Mouse (Mus musculus): Measurements from ENCODE around the gene Cacna1h. TPM values are rescaled to one million over a fixed set of nuclear protein-coding genes. Genes with fewer than 3 reads are reported as not detected.

Cacna1h gene
- polyA plus RNA-seq, 1 experiment from 2014 or later = 3.2 TPM

DNA sequence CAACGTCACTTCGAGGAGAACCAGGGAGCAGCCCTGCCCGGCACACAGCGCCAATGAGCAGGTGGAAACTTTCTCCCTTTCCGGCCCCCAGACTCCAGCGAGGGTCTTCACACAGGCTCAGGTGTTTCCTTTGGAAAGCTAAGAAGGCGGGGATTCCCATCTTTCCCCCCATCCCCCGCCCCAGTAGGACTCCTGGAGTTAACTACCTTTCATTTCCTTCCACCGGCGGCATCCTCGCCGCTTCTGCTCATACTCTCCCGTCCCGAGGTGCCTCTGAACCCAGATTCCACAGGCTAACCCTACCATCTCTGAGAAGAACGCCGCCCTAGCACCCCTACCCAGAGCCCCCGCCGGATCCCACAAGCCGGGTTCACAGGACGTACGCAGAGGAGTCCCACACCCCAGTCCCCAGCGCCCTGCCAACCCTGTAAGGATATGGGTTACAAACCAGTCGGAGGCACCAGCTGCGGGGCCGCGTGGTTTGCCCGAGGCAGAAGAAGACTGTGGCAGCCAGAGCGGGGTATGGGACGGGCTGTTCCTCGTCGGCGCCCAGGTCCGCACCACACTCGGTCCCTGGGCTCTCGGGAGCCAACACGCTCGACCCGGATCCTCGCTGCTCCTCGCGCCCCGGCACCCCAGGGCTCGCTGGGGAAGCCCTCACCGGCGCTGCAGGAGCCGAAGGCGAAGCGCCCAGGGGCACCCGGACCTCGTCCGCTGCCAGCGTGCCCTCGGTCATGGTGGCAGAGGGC is 976 bp downstream of the Cacna1h start:
- Histone ChIP-seq H3K27me3 (replicated peaks; ENCODE audit: control insufficient read depth, insufficient read depth, low read length) (peaks cover 65% of the 10 kb centered on the region), H3K27ac (ENCODE audit: low read depth, low read length) (no peak overlapping the region), H3K36me3 (ENCODE audit: control insufficient read depth, insufficient read depth, low read length) (no peaks in the 10 kb centered on the region), H3K4me3 (ENCODE audit: low read depth, low read length) (peak overlapping the region; percentile 61), H3K9ac (ENCODE audit: low read depth, low read length) (peak overlapping the region; percentile 60; the same call in 1 of the 2 replicates), H3K9me3 (ENCODE audit: control insufficient read depth, low read length) (no peaks in the 10 kb centered on the region), H3K4me1 (replicated peaks; ENCODE audit: control insufficient read depth, insufficient read depth, low read length) (peaks cover 4% of the 10 kb centered on the region; the same call in 1 of the 2 replicates), H3K4me2 (peak overlapping the region; percentile 74)
- DNase-seq (ENCODE audit: low spot score) = no peak
- no peak for ATAC-seq (replicated peaks; ENCODE audit: low FRiP score)
- 3% methylated on average over 53 of the region's 53 CpGs for WGBS

DNA sequence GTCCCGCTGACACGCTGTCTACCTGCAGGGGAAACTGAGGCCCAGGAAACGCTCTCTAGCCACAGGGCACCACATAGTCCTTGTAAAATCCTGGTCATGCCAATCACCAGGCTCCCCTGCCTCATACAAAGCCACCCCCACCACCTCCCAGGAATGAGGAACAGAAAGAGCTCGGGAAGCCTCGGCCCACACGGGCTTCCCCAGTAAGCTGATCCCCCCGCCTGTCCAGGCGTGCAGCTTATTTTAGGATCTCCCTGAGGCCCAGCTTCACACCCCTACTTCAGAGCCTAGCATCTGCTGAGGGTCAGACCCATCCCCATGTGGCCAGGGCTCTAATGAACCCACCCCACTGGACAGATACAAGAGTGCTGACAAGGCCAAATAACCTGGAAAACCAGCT is 3.0 kb downstream of the Cacna1h start:
- Histone ChIP-seq H3K4me2 (no peak overlapping the region), H3K9ac (ENCODE audit: low read depth, low read length) (no peak overlapping the region), H3K27me3 (replicated peaks; ENCODE audit: control insufficient read depth, insufficient read depth, low read length) (peaks cover 58% of the 10 kb centered on the region), H3K9me3 (ENCODE audit: control insufficient read depth, low read length) (no peaks in the 10 kb centered on the region), H3K4me1 (replicated peaks; ENCODE audit: control insufficient read depth, insufficient read depth, low read length) (peaks cover 9% of the 10 kb centered on the region; the same call in 1 of the 2 replicates), H3K36me3 (ENCODE audit: control insufficient read depth, insufficient read depth, low read length) (no peaks in the 10 kb centered on the region), H3K27ac (ENCODE audit: low read depth, low read length) (no peak overlapping the region), H3K4me3 (ENCODE audit: low read depth, low read length) (no peak overlapping the region)
- WGBS = 52% methylated on average over 8 of the region's 8 CpGs
- ATAC-seq (replicated peaks; ENCODE audit: low FRiP score) (no peak), DNase-seq (ENCODE audit: low spot score) (no peak)

GRCm38 (mm10) chr17:25429886-25430285 is 3.7 kb downstream of the Cacna1h start:
- no peak overlapping the region for H3K27ac ChIP-seq (ENCODE audit: low read depth, low read length)
- H3K9me3 ChIP-seq (ENCODE audit: control insufficient read depth, low read length) = no peaks in the 10 kb centered on the region
- H3K4me2 ChIP-seq = no peak overlapping the region
- peaks cover 52% of the 10 kb centered on the region for H3K27me3 ChIP-seq (replicated peaks; ENCODE audit: control insufficient read depth, insufficient read depth, low read length)
- DNase-seq (ENCODE audit: low spot score) = no peak
- no peaks in the 10 kb centered on the region for H3K36me3 ChIP-seq (ENCODE audit: control insufficient read depth, insufficient read depth, low read length)
- 49% methylated on average over 6 of the region's 6 CpGs for WGBS
- no peak for ATAC-seq (replicated peaks; ENCODE audit: low FRiP score)
- H3K4me3 ChIP-seq (ENCODE audit: low read depth, low read length) = no peak overlapping the region
- no peak overlapping the region for H3K9ac ChIP-seq (ENCODE audit: low read depth, low read length)
- peaks cover 9% of the 10 kb centered on the region; the same call in 1 of the 2 replicates for H3K4me1 ChIP-seq (replicated peaks; ENCODE audit: control insufficient read depth, insufficient read depth, low read length)

- H3K27ac ChIP-seq (ENCODE audit: low read depth, low read length) = no peak overlapping the region
- ATAC-seq (replicated peaks; ENCODE audit: low FRiP score) (no peak), DNase-seq (ENCODE audit: low spot score) (no peak)
- no peaks in the 10 kb centered on the region for H3K9me3 ChIP-seq (ENCODE audit: control insufficient read depth, low read length)
- no peak overlapping the region for H3K4me3 ChIP-seq (ENCODE audit: low read depth, low read length)
- no peak overlapping the region for H3K9ac ChIP-seq (ENCODE audit: low read depth, low read length)
- H3K27me3 ChIP-seq (replicated peaks; ENCODE audit: control insufficient read depth, insufficient read depth, low read length) = peaks cover 46% of the 10 kb centered on the region
- H3K4me2 ChIP-seq = no peak overlapping the region
- peaks cover 9% of the 10 kb centered on the region; the same call in 1 of the 2 replicates for H3K4me1 ChIP-seq (replicated peaks; ENCODE audit: control insufficient read depth, insufficient read depth, low read length)
- 38% methylated on average over 5 of the region's 5 CpGs for WGBS
- H3K36me3 ChIP-seq (ENCODE audit: control insufficient read depth, insufficient read depth, low read length) = no peaks in the 10 kb centered on the region
These were observed 4.3 kb downstream of the Cacna1h start for GRCm38 (mm10) chr17:25429240-25429639.

DNA sequence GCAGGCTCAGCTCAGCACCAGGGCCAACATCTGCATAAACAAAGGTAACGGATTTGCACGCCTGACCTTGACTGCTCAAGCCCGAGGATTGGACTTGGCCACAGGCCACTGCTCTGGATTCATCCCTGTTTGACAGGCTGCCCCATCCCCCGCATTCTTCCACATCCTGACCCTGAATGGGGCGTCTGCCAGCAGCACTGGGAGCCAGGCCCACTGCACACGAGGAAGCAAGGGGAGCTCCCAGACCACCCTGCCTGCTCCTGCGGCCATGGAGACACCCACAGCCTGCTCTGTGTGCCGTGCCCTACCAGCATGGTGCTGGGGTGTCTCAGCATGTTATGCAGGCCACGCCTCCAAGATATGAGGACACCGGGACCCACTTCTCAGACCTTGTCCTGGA is 6.1 kb downstream of the Cacna1h start:
- DNase-seq (ENCODE audit: low spot score) = no peak
- H3K4me1 ChIP-seq (replicated peaks; ENCODE audit: control insufficient read depth, insufficient read depth, low read length) = peaks cover 9% of the 10 kb centered on the region; the same call in 1 of the 2 replicates
- H3K36me3 ChIP-seq (ENCODE audit: control insufficient read depth, insufficient read depth, low read length) = no peaks in the 10 kb centered on the region
- H3K4me3 ChIP-seq (ENCODE audit: low read depth, low read length) = no peak overlapping the region
- 38% methylated on average over 10 of the region's 10 CpGs for WGBS
- ATAC-seq (replicated peaks; ENCODE audit: low FRiP score) = no peak; the same call in 1 of the 2 replicates
- H3K9ac ChIP-seq (ENCODE audit: low read depth, low read length) = no peak overlapping the region
- no peaks in the 10 kb centered on the region for H3K9me3 ChIP-seq (ENCODE audit: control insufficient read depth, low read length)
- H3K27me3 ChIP-seq (replicated peaks; ENCODE audit: control insufficient read depth, insufficient read depth, low read length) = peaks cover 28% of the 10 kb centered on the region
- H3K4me2 ChIP-seq = no peak overlapping the region
- H3K27ac ChIP-seq (ENCODE audit: low read depth, low read length) = no peak overlapping the region

GRCm38 (mm10) chr17:25425996-25426395 is 7.6 kb downstream of the Cacna1h start:
- DNase-seq (ENCODE audit: low spot score) (no peak), ATAC-seq (replicated peaks; ENCODE audit: low FRiP score) (no peak)
- Histone ChIP-seq H3K27ac (ENCODE audit: low read depth, low read length) (no peak overlapping the region), H3K4me3 (ENCODE audit: low read depth, low read length) (no peak overlapping the region), H3K4me1 (replicated peaks; ENCODE audit: control insufficient read depth, insufficient read depth, low read length) (peaks cover 9% of the 10 kb centered on the region; the same call in 1 of the 2 replicates), H3K4me2 (no peak overlapping the region), H3K27me3 (replicated peaks; ENCODE audit: control insufficient read depth, insufficient read depth, low read length) (peaks cover 14% of the 10 kb centered on the region), H3K9me3 (ENCODE audit: control insufficient read depth, low read length) (no peaks in the 10 kb centered on the region), H3K36me3 (ENCODE audit: control insufficient read depth, insufficient read depth, low read length) (no peaks in the 10 kb centered on the region), H3K9ac (ENCODE audit: low read depth, low read length) (no peak overlapping the region)
- 68% methylated on average over 2 of the region's 2 CpGs for WGBS

DNA sequence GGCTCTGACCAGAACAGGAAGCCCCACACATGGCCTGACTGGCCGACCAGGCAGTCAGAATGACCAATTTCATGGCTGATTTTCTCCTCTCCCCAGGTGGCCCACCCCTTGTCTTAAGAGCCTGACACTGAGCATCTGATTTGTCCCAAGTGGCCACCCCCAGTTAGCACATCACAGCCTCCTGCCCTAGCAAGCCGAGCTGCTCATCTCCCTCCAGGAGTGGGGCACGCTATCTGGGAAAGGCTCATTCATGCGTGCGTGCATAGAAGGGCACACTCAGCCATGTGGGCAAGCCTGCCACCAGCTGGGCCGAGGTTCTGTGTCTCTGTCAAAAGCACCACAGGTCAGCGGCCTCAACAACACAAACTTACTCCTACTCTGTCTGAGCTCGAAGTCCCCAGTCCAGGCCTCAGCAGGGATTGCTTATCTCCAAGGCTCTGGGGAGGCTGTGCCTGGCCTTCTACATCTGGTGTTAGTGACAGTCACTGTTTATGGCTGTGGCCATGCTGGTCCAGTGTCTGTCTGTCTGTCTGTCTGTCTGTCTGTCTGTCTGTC is 9.0 kb downstream of the Cacna1h start:
- 59% methylated on average over 8 of the region's 8 CpGs for WGBS
- DNase-seq (ENCODE audit: low spot score) = no peak
- H3K27me3 ChIP-seq (replicated peaks; ENCODE audit: control insufficient read depth, insufficient read depth, low read length) = 0 out of 2 replicates have a peak, but pooled peaks cover 2% of the 10 kb centered on the region
- 0 out of 2 replicates have a peak, but pooled peaks cover 6% of the 10 kb centered on the region for H3K4me1 ChIP-seq (replicated peaks; ENCODE audit: control insufficient read depth, insufficient read depth, low read length)
- no peaks in the 10 kb centered on the region for H3K36me3 ChIP-seq (ENCODE audit: control insufficient read depth, insufficient read depth, low read length)
- H3K27ac ChIP-seq (ENCODE audit: low read depth, low read length) = no peak overlapping the region
- no peak for ATAC-seq (replicated peaks; ENCODE audit: low FRiP score)
- H3K4me2 ChIP-seq = no peak overlapping the region
- no peak overlapping the region for H3K9ac ChIP-seq (ENCODE audit: low read depth, low read length)
- no peak overlapping the region for H3K4me3 ChIP-seq (ENCODE audit: low read depth, low read length)
- no peaks in the 10 kb centered on the region for H3K9me3 ChIP-seq (ENCODE audit: control insufficient read depth, low read length)

DNA sequence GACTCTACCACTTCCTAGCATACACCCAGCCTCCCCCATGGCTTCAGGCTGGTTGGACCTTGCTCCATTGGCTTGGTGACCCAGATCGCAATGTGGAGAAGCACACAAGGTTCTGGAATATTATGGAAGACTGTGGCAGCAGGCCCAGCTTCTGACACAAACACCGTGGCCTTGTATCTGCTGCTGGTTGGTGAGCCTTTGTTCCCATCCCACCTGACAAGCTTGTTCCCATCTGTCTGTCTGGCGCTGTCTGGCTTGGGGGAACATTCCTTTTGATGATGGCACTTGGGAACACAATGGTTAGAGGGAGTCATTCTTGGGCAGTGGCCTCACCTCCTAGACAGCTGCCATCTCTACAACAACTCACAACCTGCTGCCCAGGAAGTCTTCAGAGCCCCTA is 12.6 kb downstream of the Cacna1h start:
- Histone ChIP-seq H3K9me3 (ENCODE audit: control insufficient read depth, low read length) (no peaks in the 10 kb centered on the region), H3K4me3 (ENCODE audit: low read depth, low read length) (no peak overlapping the region), H3K4me1 (replicated peaks; ENCODE audit: control insufficient read depth, insufficient read depth, low read length) (peaks cover 11% of the 10 kb centered on the region), H3K4me2 (no peak overlapping the region), H3K9ac (ENCODE audit: low read depth, low read length) (no peak overlapping the region), H3K27ac (ENCODE audit: low read depth, low read length) (no peak overlapping the region), H3K27me3 (replicated peaks; ENCODE audit: control insufficient read depth, insufficient read depth, low read length) (no peaks in the 10 kb centered on the region), H3K36me3 (ENCODE audit: control insufficient read depth, insufficient read depth, low read length) (no peaks in the 10 kb centered on the region)
- ATAC-seq (replicated peaks; ENCODE audit: low FRiP score) = no peak
- WGBS = 82% methylated on average over 3 of the region's 3 CpGs
- DNase-seq (ENCODE audit: low spot score) = no peak

DNA sequence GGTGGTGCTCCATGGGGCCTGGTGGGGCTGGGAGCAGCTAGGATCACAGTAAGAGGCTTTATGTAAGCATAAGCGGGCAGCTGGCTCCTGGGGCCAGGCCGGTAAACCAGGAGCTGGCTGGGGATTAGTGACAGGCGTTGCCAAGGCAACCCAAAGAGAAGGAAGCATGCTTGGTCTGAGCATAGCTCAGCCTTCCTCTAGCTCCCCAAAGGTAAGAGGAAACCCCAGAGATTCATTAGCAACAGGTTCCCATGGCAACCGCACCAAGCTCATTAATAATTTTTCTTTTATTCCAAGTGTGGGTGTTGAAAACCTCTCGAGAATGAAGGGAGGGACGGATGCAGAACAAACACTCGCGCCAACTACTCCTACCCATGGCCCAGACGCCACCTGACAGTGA is 14.7 kb downstream of the Cacna1h start:
- Histone ChIP-seq H3K4me3 (ENCODE audit: low read depth, low read length) (no peak overlapping the region), H3K27me3 (replicated peaks; ENCODE audit: control insufficient read depth, insufficient read depth, low read length) (no peaks in the 10 kb centered on the region), H3K36me3 (ENCODE audit: control insufficient read depth, insufficient read depth, low read length) (no peaks in the 10 kb centered on the region), H3K27ac (ENCODE audit: low read depth, low read length) (no peak overlapping the region), H3K9ac (ENCODE audit: low read depth, low read length) (no peak overlapping the region), H3K9me3 (ENCODE audit: control insufficient read depth, low read length) (no peaks in the 10 kb centered on the region), H3K4me2 (no peak overlapping the region), H3K4me1 (replicated peaks; ENCODE audit: control insufficient read depth, insufficient read depth, low read length) (peaks cover 24% of the 10 kb centered on the region)
- WGBS = 44% methylated on average over 9 of the region's 9 CpGs
- DNase-seq (ENCODE audit: low spot score) (no peak), ATAC-seq (replicated peaks; ENCODE audit: low FRiP score) (no peak)

Measured in liver, embryonic 11.5 days (tissue).